Mouse (Mus musculus) heart, embryonic 16.5 days (tissue): Measurements from ENCODE around the gene Nudcd3. TPM values are rescaled to one million over a fixed set of nuclear protein-coding genes. Genes with fewer than 3 reads are reported as not detected.
"Not testable (repeated sequence)": the region's sequence is repeated elsewhere in the genome, so short reads cannot be mapped to it uniquely, and the experiment has no call there.

Experiments
- ATAC-seq: fragments of 200-750 bp; cut with Nextera tagmentation; replicated peaks from 2 replicates; pipeline ENCODE4 v1.8.0; 2017; ENCODE audit warnings: moderate number of reproducible peaks; ENCODE audit not compliant: insufficient read depth, low FRiP score; ENCODE audit errors: extremely low read depth
- H3K27ac ChIP-seq: fragments of 300-500 bp; sonication (generic); 2 replicates; pipeline ENCODE4 v1.5.1; 2014; ENCODE audit warnings: mild to moderate bottlenecking, low read length, control low read depth, moderate library complexity
- H3K27me3 ChIP-seq: fragments of 300-500 bp; sonication (generic); 2 replicates; pipeline ENCODE4 v1.6.1; 2014; ENCODE audit warnings: low read length, mixed read lengths; ENCODE audit not compliant: control insufficient read depth, insufficient read depth
- H3K36me3 ChIP-seq: fragments of 300-500 bp; sonication (generic); 2 replicates; pipeline ENCODE4 v1.6.1; 2014; ENCODE audit not compliant: control insufficient read depth, insufficient read depth
- H3K4me1 ChIP-seq: fragments of 300-500 bp; sonication (generic); 2 replicates; pipeline ENCODE4 v1.6.1; 2014; ENCODE audit warnings: low read length, mixed read lengths; ENCODE audit not compliant: control insufficient read depth, insufficient read depth
- H3K4me2 ChIP-seq: fragments of 300-500 bp; sonication (generic); 2 replicates; pipeline ENCODE4 v1.6.1; 2014; ENCODE audit warnings: low read depth, mild to moderate bottlenecking, control low read depth, low read length
- H3K4me3 ChIP-seq: fragments of 300-500 bp; sonication (generic); 2 replicates; pipeline ENCODE4 v1.5.1; 2014; ENCODE audit warnings: mild to moderate bottlenecking, control low read depth, low read length
- H3K9ac ChIP-seq: fragments of 300-500 bp; sonication (generic); 2 replicates; pipeline ENCODE4 v1.6.1; 2014; ENCODE audit warnings: low read length, control low read depth
- H3K9me3 ChIP-seq: fragments of 300-500 bp; sonication (generic); replicated peaks from 2 replicates; pipeline ENCODE4 v1.6.1; 2016; ENCODE audit warnings: low read length; ENCODE audit not compliant: control insufficient read depth
- WGBS: fragments of 180-500 bp; shearing (Covaris S2); extraction: QIAGEN DNeasy Blood & Tissue Kit; methylation state at CpG from one replicate; pipeline ENCODE4 v1.1.7; 2014; 5-methylcytosine and 5-hydroxymethylcytosine counted together
- polyA plus RNA-seq: library from polyadenylated mRNA; unstranded; fragments of >200 nt; fragmentation: Nextera tagmentation; extraction: Ambion mirVana; gene quantifications from 2 replicates; pipeline ENCODE4 v1.2.1, GENCODE M21; 2015

The Nudcd3 gene
- polyA plus RNA-seq, 1 experiment from 2014 or later = 38.8 TPM

- no peak for ATAC-seq
- Histone ChIP-seq H3K36me3 (peaks cover 4% of the 10 kb centered on the region), H3K4me2 (no peak overlapping the region), H3K9me3 (no peaks in the 10 kb centered on the region), H3K4me3 (no peak overlapping the region), H3K27me3 (no peaks in the 10 kb centered on the region), H3K9ac (no peak overlapping the region), H3K27ac (no peak overlapping the region), H3K4me1 (no peaks in the 10 kb centered on the region)
- 96% methylated on average over 6 of the region's 6 CpGs for WGBS
Measured at GRCm38 (mm10) chr11:6120001-6120400, 80.2 kb downstream of the Nudcd3 start.

- H3K36me3 ChIP-seq = peaks cover 8% of the 10 kb centered on the region
- 67% methylated on average over 11 of the region's 11 CpGs for WGBS
Measured at GRCm38 (mm10) chr11:6119312-6119711, 80.9 kb downstream of the Nudcd3 start.

GRCm38 (mm10) chr11:6117956-6118355, 82.3 kb downstream of the Nudcd3 start:
- H3K27me3 ChIP-seq = no peaks in the 10 kb centered on the region
- H3K4me2 ChIP-seq = no peak overlapping the region
- H3K36me3 ChIP-seq = peaks cover 11% of the 10 kb centered on the region
- no peak overlapping the region for H3K4me3 ChIP-seq
- no peaks in the 10 kb centered on the region for H3K4me1 ChIP-seq
- 78% methylated on average over 2 of the region's 2 CpGs for WGBS
- no peaks in the 10 kb centered on the region for H3K9me3 ChIP-seq
- H3K9ac ChIP-seq = no peak overlapping the region
- no peak overlapping the region for H3K27ac ChIP-seq
- ATAC-seq = no peak

More at GRCm38 (mm10) chr11:6119312-6119711, 80.9 kb downstream of the Nudcd3 start:
- Histone ChIP-seq H3K9ac (no peak overlapping the region), H3K4me2 (no peak overlapping the region), H3K9me3 (no peaks in the 10 kb centered on the region), H3K27me3 (no peaks in the 10 kb centered on the region), H3K4me1 (no peaks in the 10 kb centered on the region), H3K27ac (no peak overlapping the region), H3K4me3 (no peak overlapping the region)
- ATAC-seq = no peak

GRCm38 (mm10) chr11:6111734-6112484, 88.3 kb downstream of the Nudcd3 start:
- WGBS = 91% methylated on average over 5 of the region's 5 CpGs
- no peak for ATAC-seq
- H3K4me2 ChIP-seq = no peak overlapping the region
- no peaks in the 10 kb centered on the region for H3K9me3 ChIP-seq
- no peak overlapping the region for H3K9ac ChIP-seq
- peaks cover 28% of the 10 kb centered on the region for H3K36me3 ChIP-seq
- no peak overlapping the region for H3K27ac ChIP-seq
- no peak overlapping the region for H3K4me3 ChIP-seq
- no peaks in the 10 kb centered on the region for H3K4me1 ChIP-seq
- no peaks in the 10 kb centered on the region for H3K27me3 ChIP-seq

- Histone ChIP-seq H3K4me2 (no peak overlapping the region), H3K9ac (no peak overlapping the region), H3K27ac (no peak overlapping the region), H3K4me3 (no peak overlapping the region), H3K27me3 (no peaks in the 10 kb centered on the region), H3K4me1 (peaks cover 7% of the 10 kb centered on the region), H3K9me3 (no peaks in the 10 kb centered on the region), H3K36me3 (peaks cover 35% of the 10 kb centered on the region)
- no peak for ATAC-seq
Measured at GRCm38 (mm10) chr11:6109990-6110389, 90.2 kb downstream of the Nudcd3 start.

- no peak overlapping the region for H3K27ac ChIP-seq
- no peaks in the 10 kb centered on the region for H3K27me3 ChIP-seq
- peaks cover 35% of the 10 kb centered on the region for H3K36me3 ChIP-seq
- H3K9ac ChIP-seq = no peak overlapping the region
- no peaks in the 10 kb centered on the region for H3K9me3 ChIP-seq
- no peak overlapping the region for H3K4me2 ChIP-seq
- H3K4me3 ChIP-seq = no peak overlapping the region
- WGBS = 88% methylated on average over 5 of the region's 5 CpGs
- ATAC-seq = no peak
- H3K4me1 ChIP-seq = peaks cover 7% of the 10 kb centered on the region
Measured at GRCm38 (mm10) chr11:6108296-6108695, 91.9 kb downstream of the Nudcd3 start.

DNA sequence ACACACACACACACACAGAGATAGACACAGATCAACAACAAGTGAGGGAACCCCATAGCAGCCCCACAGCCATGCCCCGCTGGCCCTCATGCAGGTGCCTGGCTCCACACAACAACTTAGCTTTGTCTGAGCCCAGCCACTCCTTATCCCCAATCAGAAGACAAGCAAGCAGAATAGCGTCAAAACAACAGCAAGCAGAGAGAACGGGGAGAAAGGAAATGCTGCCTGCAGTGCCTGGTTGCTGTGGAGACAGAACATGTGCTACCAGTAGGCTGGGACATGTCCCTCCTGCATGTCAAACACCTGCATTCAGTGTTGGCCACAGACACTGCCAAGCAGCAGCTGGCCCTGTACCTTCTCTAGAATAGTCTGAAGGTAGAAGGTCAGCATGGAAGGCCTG, 92.5 kb downstream of the Nudcd3 start:
- Histone ChIP-seq H3K4me3 (no peak overlapping the region), H3K4me1 (peaks cover 7% of the 10 kb centered on the region), H3K9ac (no peak overlapping the region), H3K27me3 (no peaks in the 10 kb centered on the region), H3K4me2 (no peak overlapping the region), H3K36me3 (peaks cover 31% of the 10 kb centered on the region), H3K9me3 (no peaks in the 10 kb centered on the region), H3K27ac (no peak overlapping the region)
- ATAC-seq = no peak
- WGBS = 70% methylated on average over 3 of the region's 3 CpGs

GRCm38 (mm10) chr11:6104734-6105133, 95.5 kb downstream of the Nudcd3 start:
- H3K4me3 ChIP-seq = no peak overlapping the region
- peaks cover 21% of the 10 kb centered on the region for H3K36me3 ChIP-seq
- H3K4me2 ChIP-seq = no peak overlapping the region
- no peaks in the 10 kb centered on the region for H3K9me3 ChIP-seq
- no peak for ATAC-seq
- H3K9ac ChIP-seq = no peak overlapping the region
- 81% methylated on average over 5 of the region's 5 CpGs for WGBS
- peaks cover 7% of the 10 kb centered on the region for H3K4me1 ChIP-seq
- H3K27ac ChIP-seq = no peak overlapping the region
- no peaks in the 10 kb centered on the region for H3K27me3 ChIP-seq

DNA sequence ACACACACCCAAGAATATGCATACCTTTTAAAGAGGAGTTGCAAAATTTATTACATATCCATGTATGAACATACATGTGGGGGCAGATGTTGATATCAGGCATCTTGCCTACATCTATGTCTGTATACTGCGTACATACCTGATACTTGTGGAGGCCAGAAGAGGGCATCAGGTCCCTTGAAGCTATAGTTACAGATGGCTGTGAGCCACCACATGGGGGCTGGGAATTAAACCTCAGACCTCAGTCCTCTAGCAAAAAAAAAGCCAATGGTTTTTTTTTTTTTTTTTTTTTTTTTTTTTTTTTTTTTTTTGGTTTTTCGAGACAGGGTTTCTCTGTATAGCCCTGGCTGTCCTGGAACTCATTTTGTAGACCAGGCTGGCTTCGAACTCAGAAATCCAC, 103.6 kb downstream of the Nudcd3 start:
- not testable (repeated sequence) for H3K9me3 ChIP-seq, H3K4me1 ChIP-seq, H3K9ac ChIP-seq, H3K27ac ChIP-seq, H3K36me3 ChIP-seq, H3K27me3 ChIP-seq, H3K4me2 ChIP-seq, ATAC-seq, H3K4me3 ChIP-seq
- 96% methylated on average over 1 of the region's 3 CpGs for WGBS
